In the genomic region with DNA sequence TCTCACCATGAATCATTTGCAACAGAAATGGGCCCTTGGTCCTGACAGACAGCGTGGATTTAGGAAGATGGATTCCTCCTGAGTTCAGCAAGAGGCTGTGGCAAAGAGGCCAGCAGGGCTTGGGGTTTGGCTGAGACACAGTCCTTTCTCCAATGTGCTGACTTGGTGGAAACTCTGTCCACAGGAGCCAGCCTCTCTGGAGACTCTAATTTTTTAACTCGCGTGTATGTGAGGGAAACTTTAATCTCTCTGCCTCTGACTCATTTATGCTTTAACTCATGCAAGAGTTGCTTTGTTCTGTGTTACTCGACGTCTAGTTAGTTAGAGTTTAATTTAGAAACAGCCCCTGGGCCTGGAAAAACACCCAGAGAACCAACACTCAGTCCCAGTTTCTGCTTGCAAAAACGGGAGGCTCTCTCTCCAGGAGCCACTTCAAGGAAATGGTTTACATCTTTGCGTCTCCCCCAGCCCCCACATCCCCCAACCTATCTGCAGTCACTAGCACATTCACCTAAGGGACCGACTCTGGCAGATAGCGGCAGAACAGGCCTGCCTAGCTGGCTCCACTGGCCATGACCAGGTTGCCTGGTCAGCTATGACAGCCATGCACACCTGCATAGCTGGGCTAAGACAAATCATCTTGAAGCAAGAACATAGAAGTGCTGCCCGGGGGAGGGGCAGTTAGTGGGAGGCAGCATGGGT, we compare ENCODE assay signal across 10 mouse cellular contexts. TPM values are rescaled to one million over a fixed set of nuclear protein-coding genes. Genes with fewer than 3 reads are reported as not detected.
A peak's percentile ranks its signal among the peaks of the same experiment; 100 is the strongest.
DNase-seq lines count a peak whose midpoint lies in the region; ATAC-seq lines count a peak whose summit lies in the region.
"Had no signal": no experiment of that assay in that cellular context is flagged by ENCODE, and none has a peak within 500 bp of the region (broad histone marks: within the 10 kb centered on the region; RNA-seq: fewer than 3 reads in every experiment).

No protein-coding gene starts in this region.

- no peaks in the 10 kb centered on the region for H3K27me3 ChIP-seq in heart, embryonic 13.5 days (replicated peaks)
- no peaks in the 10 kb centered on the region for H3K27me3 ChIP-seq in heart, embryonic 11.5 days (ENCODE audit: control insufficient read depth, insufficient read depth, low read length)

- H3K27ac ChIP-seq in heart, embryonic 13.5 days (replicated peaks), result 0 out of 2 replicates have a peak overlapping the region, but pooled peaks have one; percentile 6
- H3K27ac ChIP-seq in heart, embryonic 11.5 days (ENCODE audit: low read depth, low read length), result no peak overlapping the region

- H3K4me3 ChIP-seq in heart, embryonic 13.5 days, result no peak overlapping the region
- H3K4me3 ChIP-seq in heart, embryonic 11.5 days (ENCODE audit: low read depth, low read length), result no peak overlapping the region

- H3K4me1 ChIP-seq in heart, embryonic 13.5 days, result peaks cover 7% of the 10 kb centered on the region; the same call in 1 of the 2 replicates
- H3K4me1 ChIP-seq in heart, embryonic 11.5 days (ENCODE audit: control insufficient read depth, insufficient read depth, low read length), result no peaks in the 10 kb centered on the region

- no peaks in the 10 kb centered on the region for H3K36me3 ChIP-seq in heart, embryonic 13.5 days
- no peaks in the 10 kb centered on the region for H3K36me3 ChIP-seq in heart, embryonic 11.5 days (ENCODE audit: control insufficient read depth, insufficient read depth, low read length)

- intact Hi-C loops in heart, postnatal 14 days (cut with DNase I), result no loop called here

- H3K9me3 ChIP-seq in heart, embryonic 13.5 days, result no peaks in the 10 kb centered on the region
- no peaks in the 10 kb centered on the region for H3K9me3 ChIP-seq in heart, embryonic 11.5 days (replicated peaks; ENCODE audit: control insufficient read depth, low read length)

- no peak for DNase-seq in heart, postnatal 14 days
- DNase-seq in adipocyte (ENCODE audit: low spot score), result peak; percentile 46
- peak; percentile 90 for DNase-seq in fibroblast of lung, adult 2 months (ENCODE audit: low read depth)
- DNase-seq in kidney, postnatal 4 days, result peak; percentile 47 to 68
- no peak for DNase-seq in MN1 (ENCODE audit: low spot score)
- DNase-seq in urinary bladder, postnatal 25 days (ENCODE audit: low spot score), result no peak
- DNase-seq: adrenal gland, postnatal 10 days; thymus, postnatal 14 days had no signal

- ATAC-seq in heart, embryonic 13.5 days (ENCODE audit: extremely low read depth, insufficient number of reproducible peaks, low FRiP score, low TSS enrichment), result no peak
- no peak for ATAC-seq in heart, embryonic 11.5 days (replicated peaks; ENCODE audit: insufficient number of reproducible peaks, low FRiP score, low TSS enrichment)

- no peak overlapping the region for H3K9ac ChIP-seq in heart, embryonic 13.5 days
- no peak overlapping the region for H3K9ac ChIP-seq in heart, embryonic 11.5 days (ENCODE audit: low read depth, low read length)

- H3K4me2 ChIP-seq in heart, embryonic 13.5 days, result no peak overlapping the region
- no peak overlapping the region for H3K4me2 ChIP-seq in heart, embryonic 11.5 days

- 43% methylated on average over 10 of the region's 10 CpGs for WGBS in heart, embryonic 13.5 days
- WGBS in heart, embryonic 11.5 days (ENCODE audit: insufficient replicate concordance), result 46% methylated on average over 10 of the region's 10 CpGs

RNA-seq across cellular contexts. Expression of gene Slc24a5, which starts 34.7 kb away (rescaled TPM):
- polyA plus RNA-seq in heart, embryonic 13.5 days (2015; fragmentation: Nextera tagmentation; extraction: Ambion mirVana), result 2.2 and 2.4 TPM in 2 replicates
- total RNA-seq in heart, postnatal 14 days (2021), result 1 to 10 TPM in 1 of 2 experiments, under 1 TPM in 1; 0.90 to 1.4 TPM
- 4.2 and 4.9 TPM in 2 replicates for polyA plus RNA-seq in heart, embryonic 11.5 days (2014; fragmentation: Nextera tagmentation; extraction: Ambion mirVana)

Comparison
In these comparisons a context has a peak if more than half of its experiments do, and no peak if none do; other contexts are left out.
1. DNase-seq: peak in adipocyte (single experiment), fibroblast of lung, adult 2 months (single experiment) and kidney, postnatal 4 days (2 of 2); none in heart, postnatal 14 days (0 of 2), MN1 (single experiment) and urinary bladder, postnatal 25 days (single experiment).